Mouse (Mus musculus): ENCODE results near the gene Bahcc1. TPM values are rescaled to one million over a fixed set of nuclear protein-coding genes. Genes with fewer than 3 reads are reported as not detected.

Bahcc1 gene
- total and polyA plus RNA-seq, 3 experiments, result 0.04 TPM; not detected in 2

DNA sequence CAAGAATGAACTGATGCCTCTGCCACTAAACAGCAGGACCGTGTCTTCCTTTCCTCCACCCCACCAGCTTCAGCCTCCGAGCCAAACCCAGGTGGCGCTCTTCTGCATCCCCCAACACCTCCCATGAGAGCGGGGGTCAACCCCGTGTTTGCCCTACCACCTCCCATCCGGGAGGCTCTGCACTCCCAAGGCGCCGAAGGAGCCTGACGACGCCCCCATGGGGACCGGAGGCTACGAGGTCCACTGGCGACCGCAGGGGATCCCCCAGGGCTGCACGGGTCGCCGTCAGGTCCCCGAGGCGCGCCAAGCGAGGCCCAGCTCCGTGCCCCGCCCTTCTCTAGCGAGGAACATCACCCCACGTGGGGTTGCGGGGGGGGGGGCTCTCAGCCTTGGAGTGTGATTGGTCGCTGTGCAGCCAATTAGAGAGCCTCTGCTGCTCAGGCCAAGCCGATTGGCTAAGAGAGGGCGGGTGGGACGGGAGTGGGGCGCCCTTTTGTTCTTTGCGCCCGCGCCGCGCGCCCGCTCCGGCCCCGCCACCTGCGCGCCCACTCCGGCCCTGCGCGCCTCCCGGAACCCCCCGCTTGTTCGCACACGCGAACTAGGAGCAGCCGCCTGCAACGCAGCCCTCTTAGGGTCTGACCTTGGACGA is 72.3 kb downstream of the Bahcc1 start:
- in situ Hi-C loops (cut with MboI; ENCODE audit: low pct_ligation_motif_present, low pct_unique_long_range_greater_than_20kb, low sequenced_read_pairs), result loop anchor here (5.0 kb wide), 1 partner anchor 293 kb away; no protein-coding TSS in a partner anchor
- Histone ChIP-seq H3K79me2 (replicated peaks; ENCODE audit: control insufficient read depth, extremely low read depth, insufficient read depth, poor library complexity, severe bottlenecking) (no peaks in the 10 kb centered on the region), H3K36me3 (replicated peaks in 1 of 2; ENCODE audit: control insufficient read depth in 1 of 2, insufficient read depth in 1 of 2, low read length in 1 of 2) (no peaks in the 10 kb centered on the region), H3K9me3 (replicated peaks; ENCODE audit: low read length) (peaks cover 21% of the 10 kb centered on the region), H3K4me1 (ENCODE audit: control insufficient read depth in 1 of 2, insufficient read depth in 2 of 2) (peaks cover 12 to 18% of the 10 kb centered on the region in 2 experiments), H3K27ac (ENCODE audit: insufficient read depth, low read depth) (no peak overlapping the region), H3K27me3 (replicated peaks) (peaks cover 90% of the 10 kb centered on the region), H3K4me2 (ENCODE audit: insufficient read depth, low read depth, poor library complexity, severe bottlenecking) (peak overlapping the region; percentile 93), H3K9ac (ENCODE audit: insufficient read depth, low read depth) (peak overlapping the region; percentile 64), H3K4me3 (replicated peaks in 1 of 3; ENCODE audit: low read depth in 2 of 3, low read length in 2 of 3, poor library complexity in 1 of 3) (peak overlapping the region; percentile 23 to 55 (median 41))
- dilution Hi-C loops (cut with MboI; ENCODE audit: extremely low pct_ligation_motif_present, extremely low pct_unique_long_range_greater_than_20kb, low sequenced_read_pairs), result no loop called here
- TF ChIP-seq ZMIZ1 (IDR thresholded peaks at IDR 0.05; ENCODE audit: low read depth, low read length) (no peak), SIN3A (IDR thresholded peaks at IDR 0.05; ENCODE audit: low read length) (peak; percentile 62; the same call in 1 of the 2 replicates), ZNF384 (IDR thresholded peaks at IDR 0.05; ENCODE audit: low read depth, low read length) (no peak), JUND (conservative IDR thresholded peaks at IDR 0.05; ENCODE audit: low read depth, low read length) (no peak), EP300 (IDR thresholded peaks at IDR 0.05; ENCODE audit: low read length) (peak; percentile 29; the same call in 1 of the 2 replicates), MEF2A (IDR thresholded peaks at IDR 0.05; ENCODE audit: borderline replicate concordance, low read depth, low read length) (peak; percentile 83), BHLHE40 (IDR thresholded peaks at IDR 0.05; ENCODE audit: low read depth, low read length) (peak; percentile 93), GABPA (IDR thresholded peaks at IDR 0.05; ENCODE audit: insufficient replicate concordance, low read depth, low read length) (no peak), RCOR1 (conservative IDR thresholded peaks at IDR 0.05; ENCODE audit: low read depth, low read length) (peak; percentile 67; the same call in 1 of the 2 replicates), KAT2A (IDR thresholded peaks at IDR 0.05; ENCODE audit: insufficient replicate concordance, low read length) (peak; percentile 69; the same call in 1 of the 2 replicates), RAD21 (IDR thresholded peaks at IDR 0.05; ENCODE audit: low read depth, low read length) (no peak; the same call in 1 of the 2 replicates), ZKSCAN1 (IDR thresholded peaks at IDR 0.05; ENCODE audit: borderline replicate concordance, low read depth, low read length) (no peak), SMC3 (IDR thresholded peaks at IDR 0.05; ENCODE audit: low read depth, low read length) (no peak; the same call in 1 of the 2 replicates), USF1 (IDR thresholded peaks at IDR 0.05; ENCODE audit: low read depth, low read length) (peak; percentile 39), TBP (conservative IDR thresholded peaks at IDR 0.05; ENCODE audit: low read depth, low read length) (no peak), JUN (IDR thresholded peaks at IDR 0.05; ENCODE audit: insufficient read depth, low read depth, low read length) (no peak), CHD1 (IDR thresholded peaks at IDR 0.05; ENCODE audit: low read depth, low read length) (no peak), NELFE (IDR thresholded peaks at IDR 0.05; ENCODE audit: low read depth, low read length) (peak; percentile 32; the same call in 1 of the 2 replicates), USF2 (conservative IDR thresholded peaks at IDR 0.05; ENCODE audit: low read depth, low read length) (no peak), MAZ (IDR thresholded peaks at IDR 0.05; ENCODE audit: low read depth, low read length) (peak; percentile 99), PAX5 (IDR thresholded peaks at IDR 0.05; ENCODE audit: low read length) (no peak), UBTF (IDR thresholded peaks at IDR 0.05; ENCODE audit: low read depth, low read length) (peak; percentile 77), ELF1 (IDR thresholded peaks at IDR 0.05; ENCODE audit: low read depth, low read length) (no peak; the same call in 1 of the 2 replicates), MYC (IDR thresholded peaks at IDR 0.05; ENCODE audit: low read depth, low read length) (peak; percentile 44; the same call in 1 of the 2 replicates), ZC3H11A (IDR thresholded peaks at IDR 0.05; ENCODE audit: low read depth, low read length) (no peak), HCFC1 (IDR thresholded peaks at IDR 0.05; ENCODE audit: low read depth, low read length) (no peak; the same call in 1 of the 2 replicates), E2F4 (IDR thresholded peaks at IDR 0.05; ENCODE audit: insufficient replicate concordance, low read depth, low read length) (0 out of 2 replicates have a peak, but pooled peaks have one; percentile 38), POLR2AphosphoS2 (IDR thresholded peaks at IDR 0.05; ENCODE audit: low read depth, low read length) (no peak), NRF1 (IDR thresholded peaks at IDR 0.05; ENCODE audit: low read depth, low read length) (peak; percentile 37; the same call in 1 of the 2 replicates), POLR2A (IDR thresholded peaks at IDR 0.05; ENCODE audit: low read depth, low read length) (no peak), ETS1 (conservative IDR thresholded peaks at IDR 0.05; ENCODE audit: low read depth, low read length) (peak; percentile 77), IRF4 (IDR thresholded peaks at IDR 0.05; ENCODE audit: low read depth, low read length) (peak; percentile 70), MXI1 (IDR thresholded peaks at IDR 0.05; ENCODE audit: low read depth, low read length) (peak; percentile 84), CHD2 (IDR thresholded peaks at IDR 0.05; ENCODE audit: low read length) (peak; percentile 73; the same call in 1 of the 2 replicates), MAFK (IDR thresholded peaks at IDR 0.05; ENCODE audit: insufficient replicate concordance, low read length) (peak; percentile 70; the same call in 1 of the 2 replicates), TCF12 (IDR thresholded peaks at IDR 0.05; ENCODE audit: low read depth, low read length) (peak; percentile 80), CTCF (conservative IDR thresholded peaks at IDR 0.05 in 1 of 2, IDR thresholded peaks at IDR 0.05 in 1 of 2; ENCODE audit: low read depth in 2 of 2, low read length in 2 of 2) (peak in 1 of 2 experiments; percentile 73; a peak in 2 of 4 replicates), MAX (IDR thresholded peaks at IDR 0.05; ENCODE audit: low read length) (peak; percentile 84; the same call in 1 of the 2 replicates)
- peak; percentile 95 for DNase-seq (ENCODE audit: extremely low read depth)
